Mouse (Mus musculus): Measurements from ENCODE around the gene Trim56. TPM values are rescaled to one million over a fixed set of nuclear protein-coding genes. Genes with fewer than 3 reads are reported as not detected.
"Not testable (repeated sequence)": the region's sequence is repeated elsewhere in the genome, so short reads cannot be mapped to it uniquely, and the experiment has no call there.

Trim56 gene
- 3.2 and 4.8 TPM in 2 replicates for polyA plus RNA-seq (2014; fragmentation: Nextera tagmentation; extraction: Ambion mirVana)

DNA sequence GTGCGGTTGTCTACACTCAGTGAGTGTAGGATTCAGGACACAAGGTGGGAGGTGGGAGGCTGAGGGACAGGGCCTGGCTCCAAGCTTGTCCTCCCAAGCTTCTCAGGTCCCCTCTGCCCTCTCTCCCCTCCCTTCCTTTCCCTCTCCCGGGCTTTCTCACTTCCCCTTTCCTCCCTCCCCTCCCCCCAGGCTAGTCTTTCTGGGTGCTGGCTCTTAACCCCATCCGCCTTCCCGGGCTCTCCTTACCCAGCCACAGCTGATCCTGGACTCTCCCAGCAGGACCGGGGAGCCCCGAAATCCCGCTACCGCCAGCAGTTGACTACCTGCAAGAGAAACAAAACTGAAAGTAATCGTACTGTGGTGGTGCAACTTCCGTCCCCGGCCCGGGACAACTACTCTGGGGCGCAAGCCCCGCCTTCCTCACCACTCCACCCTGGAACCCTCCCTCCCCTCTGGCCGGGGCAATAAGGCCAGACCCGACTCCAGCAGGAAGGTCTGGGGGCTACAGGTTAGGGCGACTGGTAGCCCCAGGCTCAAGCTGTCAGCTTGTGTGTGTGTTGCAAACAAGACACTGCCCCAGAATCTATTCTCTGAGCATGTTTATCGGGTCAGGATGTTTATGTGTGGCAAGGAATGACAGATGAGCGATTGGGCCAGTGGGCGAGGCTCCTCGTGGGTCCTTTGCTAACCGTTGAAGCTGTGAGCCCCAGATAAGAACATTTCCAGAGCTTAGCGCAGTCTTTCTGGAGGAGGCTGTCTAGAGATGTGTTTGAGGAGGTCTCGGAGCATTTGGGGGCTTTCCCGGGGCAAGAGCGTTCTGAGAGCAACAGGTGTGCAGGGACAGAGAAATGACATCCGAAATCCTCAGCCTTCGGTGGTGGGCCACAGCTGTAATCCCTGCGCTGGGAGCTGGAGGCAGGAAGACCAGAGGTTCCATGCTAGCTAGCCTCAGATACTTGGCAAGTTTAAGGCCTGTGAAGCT lies at the start of gene Trim56:
Gene Trim56, minus strand, starts transcription at position 344 of the 982 bp plus-strand sequence.
- H3K36me3 ChIP-seq (ENCODE audit: control insufficient read depth, insufficient read depth, low read length): no peaks in the 10 kb centered on the region
- peak within 1 kb of the TSS; percentile 58 for H3K9ac ChIP-seq (ENCODE audit: low read length)
- DNase-seq (ENCODE audit: low spot score): peak; percentile 38
- H3K4me3 ChIP-seq (ENCODE audit: low read depth, low read length): peak within 1 kb of the TSS; percentile 39
- H3K27me3 ChIP-seq (replicated peaks; ENCODE audit: control insufficient read depth, insufficient read depth, low read length): no peaks in the 10 kb centered on the region
- H3K4me1 ChIP-seq (ENCODE audit: control insufficient read depth, insufficient read depth, low read length): peaks cover 6% of the 10 kb centered on the region; the same call in 1 of the 2 replicates
- no peak within 1 kb of the TSS for H3K27ac ChIP-seq (ENCODE audit: low read depth, low read length)
- ATAC-seq: no peak
- H3K9me3 ChIP-seq (replicated peaks; ENCODE audit: control insufficient read depth, low read length): no peaks in the 10 kb centered on the region
- 12% methylated on average over 29 of the region's 29 CpGs for WGBS
- peak within 1 kb of the TSS; percentile 60 for H3K4me2 ChIP-seq (ENCODE audit: low read length)

DNA sequence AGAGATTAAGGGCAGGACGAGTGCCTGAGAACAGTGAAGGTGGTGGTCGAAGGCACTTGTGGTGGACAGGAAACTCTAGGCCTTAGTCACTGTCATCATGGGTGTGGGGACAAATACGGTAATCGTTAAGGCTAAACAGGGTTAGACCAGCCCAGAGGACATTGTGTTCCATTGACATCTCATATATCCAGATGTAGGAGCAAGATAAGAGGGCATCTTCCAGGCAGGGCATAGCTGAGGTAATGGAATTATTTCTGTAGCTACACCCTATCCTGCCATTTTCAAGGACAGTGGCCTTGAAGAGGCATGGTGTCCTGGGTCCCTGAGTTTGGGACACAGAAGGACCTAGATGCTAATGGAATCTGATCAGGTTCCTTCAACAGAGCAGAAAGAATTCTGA lies 45.8 kb upstream of the Trim56 start:
- no peak overlapping the region for H3K9ac ChIP-seq (ENCODE audit: low read length)
- H3K4me1 ChIP-seq (ENCODE audit: control insufficient read depth, insufficient read depth, low read length): no peaks in the 10 kb centered on the region
- no peaks in the 10 kb centered on the region for H3K36me3 ChIP-seq (ENCODE audit: control insufficient read depth, insufficient read depth, low read length)
- no peak overlapping the region for H3K4me2 ChIP-seq (ENCODE audit: low read length)
- H3K4me3 ChIP-seq (ENCODE audit: low read depth, low read length): no peak overlapping the region
- DNase-seq (ENCODE audit: low spot score) (no peak), ATAC-seq (no peak)
- H3K27ac ChIP-seq (ENCODE audit: low read depth, low read length): no peak overlapping the region
- no peaks in the 10 kb centered on the region; the same call in 1 of the 2 replicates for H3K9me3 ChIP-seq (replicated peaks; ENCODE audit: control insufficient read depth, low read length)
- WGBS: 71% methylated on average over 4 of the region's 4 CpGs
- H3K27me3 ChIP-seq (replicated peaks; ENCODE audit: control insufficient read depth, insufficient read depth, low read length): no peaks in the 10 kb centered on the region

DNA sequence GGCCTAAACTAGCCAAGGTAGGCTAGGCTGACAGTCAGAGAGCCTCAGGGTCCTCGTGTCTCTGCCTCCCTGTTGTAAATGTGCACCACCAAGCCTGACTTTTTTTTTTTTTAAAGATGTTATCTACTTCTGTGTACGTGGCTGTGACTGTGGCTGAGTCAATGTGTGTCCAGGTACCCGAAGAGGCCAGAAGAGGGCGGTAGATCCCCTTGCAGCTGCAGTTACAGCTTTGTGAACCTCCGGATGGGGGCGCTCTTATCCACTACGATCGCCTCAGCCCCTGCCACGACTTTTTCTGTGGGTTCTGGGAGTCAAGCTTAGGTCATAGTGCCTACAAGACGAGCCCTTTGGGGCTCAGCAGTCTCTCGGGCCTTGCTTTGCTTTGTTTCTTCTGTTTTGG lies 43.5 kb upstream of the Trim56 start:
- H3K27ac ChIP-seq (ENCODE audit: low read depth, low read length): no peak overlapping the region
- H3K4me3 ChIP-seq (ENCODE audit: low read depth, low read length): no peak overlapping the region
- H3K9me3 ChIP-seq (replicated peaks; ENCODE audit: control insufficient read depth, low read length): no peaks in the 10 kb centered on the region; the same call in 1 of the 2 replicates
- 34% methylated on average over 11 of the region's 11 CpGs for WGBS
- ATAC-seq: no peak
- peak; percentile 1 for DNase-seq (ENCODE audit: low spot score)
- no peaks in the 10 kb centered on the region for H3K4me1 ChIP-seq (ENCODE audit: control insufficient read depth, insufficient read depth, low read length)
- H3K27me3 ChIP-seq (replicated peaks; ENCODE audit: control insufficient read depth, insufficient read depth, low read length): no peaks in the 10 kb centered on the region
- no peak overlapping the region for H3K4me2 ChIP-seq (ENCODE audit: low read length)
- no peaks in the 10 kb centered on the region for H3K36me3 ChIP-seq (ENCODE audit: control insufficient read depth, insufficient read depth, low read length)
- H3K9ac ChIP-seq (ENCODE audit: low read length): no peak overlapping the region

- 92% methylated on average over 5 of the region's 5 CpGs for WGBS
- H3K4me1 ChIP-seq (ENCODE audit: control insufficient read depth, insufficient read depth, low read length): no peaks in the 10 kb centered on the region
- H3K27ac ChIP-seq (ENCODE audit: low read depth, low read length): no peak overlapping the region
- ATAC-seq (no peak), DNase-seq (ENCODE audit: low spot score) (no peak)
- no peak overlapping the region for H3K4me2 ChIP-seq (ENCODE audit: low read length)
- peaks cover 8% of the 10 kb centered on the region for H3K9me3 ChIP-seq (replicated peaks; ENCODE audit: control insufficient read depth, low read length)
- H3K36me3 ChIP-seq (ENCODE audit: control insufficient read depth, insufficient read depth, low read length): no peaks in the 10 kb centered on the region
- H3K9ac ChIP-seq (ENCODE audit: low read length): no peak overlapping the region
- H3K27me3 ChIP-seq (replicated peaks; ENCODE audit: control insufficient read depth, insufficient read depth, low read length): no peaks in the 10 kb centered on the region
- no peak overlapping the region for H3K4me3 ChIP-seq (ENCODE audit: low read depth, low read length)
Observed at GRCm38 (mm10) chr5:137153289-137153688, 37.3 kb upstream of the Trim56 start.

- H3K27ac ChIP-seq (ENCODE audit: low read depth, low read length): no peak overlapping the region
- no peak overlapping the region for H3K4me2 ChIP-seq (ENCODE audit: low read length)
- no peak for ATAC-seq
- no peaks in the 10 kb centered on the region for H3K27me3 ChIP-seq (replicated peaks; ENCODE audit: control insufficient read depth, insufficient read depth, low read length)
- DNase-seq (ENCODE audit: low spot score): peak; percentile 2
- 77% methylated on average over 2 of the region's 2 CpGs for WGBS
- H3K9ac ChIP-seq (ENCODE audit: low read length): no peak overlapping the region
- no peaks in the 10 kb centered on the region for H3K36me3 ChIP-seq (ENCODE audit: control insufficient read depth, insufficient read depth, low read length)
- H3K9me3 ChIP-seq (replicated peaks; ENCODE audit: control insufficient read depth, low read length): peaks cover 8% of the 10 kb centered on the region
- no peaks in the 10 kb centered on the region for H3K4me1 ChIP-seq (ENCODE audit: control insufficient read depth, insufficient read depth, low read length)
- H3K4me3 ChIP-seq (ENCODE audit: low read depth, low read length): no peak overlapping the region
Observed at GRCm38 (mm10) chr5:137152623-137153022, 36.6 kb upstream of the Trim56 start.

- ATAC-seq; H3K27ac ChIP-seq (ENCODE audit: low read depth, low read length); H3K4me2 ChIP-seq (ENCODE audit: low read length); H3K36me3 ChIP-seq (ENCODE audit: control insufficient read depth, insufficient read depth, low read length); H3K4me3 ChIP-seq (ENCODE audit: low read depth, low read length); H3K4me1 ChIP-seq (ENCODE audit: control insufficient read depth, insufficient read depth, low read length); H3K9me3 ChIP-seq (replicated peaks; ENCODE audit: control insufficient read depth, low read length); H3K27me3 ChIP-seq (replicated peaks; ENCODE audit: control insufficient read depth, insufficient read depth, low read length); H3K9ac ChIP-seq (ENCODE audit: low read length); DNase-seq (ENCODE audit: low spot score): not testable (repeated sequence)
Observed at GRCm38 (mm10) chr5:137149272-137149882, 33.4 kb upstream of the Trim56 start, which contains the start of gene Muc3. Muc3 (minus strand) TSS chr5:137149322.

- Histone ChIP-seq H3K36me3 (ENCODE audit: control insufficient read depth, insufficient read depth, low read length) (no peaks in the 10 kb centered on the region), H3K4me2 (ENCODE audit: low read length) (no peak overlapping the region), H3K27ac (ENCODE audit: low read depth, low read length) (no peak overlapping the region), H3K27me3 (replicated peaks; ENCODE audit: control insufficient read depth, insufficient read depth, low read length) (no peaks in the 10 kb centered on the region), H3K9me3 (replicated peaks; ENCODE audit: control insufficient read depth, low read length) (no peaks in the 10 kb centered on the region), H3K9ac (ENCODE audit: low read length) (no peak overlapping the region), H3K4me3 (ENCODE audit: low read depth, low read length) (no peak overlapping the region), H3K4me1 (ENCODE audit: control insufficient read depth, insufficient read depth, low read length) (no peaks in the 10 kb centered on the region)
- ATAC-seq (no peak), DNase-seq (ENCODE audit: low spot score) (no peak)
- WGBS: 59% methylated on average over 3 of the region's 3 CpGs
Observed at GRCm38 (mm10) chr5:137140836-137141235, 24.8 kb upstream of the Trim56 start.

- Histone ChIP-seq H3K9ac (ENCODE audit: low read length) (no peak overlapping the region), H3K27ac (ENCODE audit: low read depth, low read length) (no peak overlapping the region), H3K27me3 (replicated peaks; ENCODE audit: control insufficient read depth, insufficient read depth, low read length) (no peaks in the 10 kb centered on the region), H3K9me3 (replicated peaks; ENCODE audit: control insufficient read depth, low read length) (no peaks in the 10 kb centered on the region), H3K4me2 (ENCODE audit: low read length) (no peak overlapping the region), H3K36me3 (ENCODE audit: control insufficient read depth, insufficient read depth, low read length) (no peaks in the 10 kb centered on the region), H3K4me3 (ENCODE audit: low read depth, low read length) (no peak overlapping the region), H3K4me1 (ENCODE audit: control insufficient read depth, insufficient read depth, low read length) (no peaks in the 10 kb centered on the region)
- 89% methylated on average over 10 of the region's 10 CpGs for WGBS
- DNase-seq (ENCODE audit: low spot score) (no peak), ATAC-seq (no peak)
Observed at GRCm38 (mm10) chr5:137138977-137139376, 23.0 kb upstream of the Trim56 start.

DNA sequence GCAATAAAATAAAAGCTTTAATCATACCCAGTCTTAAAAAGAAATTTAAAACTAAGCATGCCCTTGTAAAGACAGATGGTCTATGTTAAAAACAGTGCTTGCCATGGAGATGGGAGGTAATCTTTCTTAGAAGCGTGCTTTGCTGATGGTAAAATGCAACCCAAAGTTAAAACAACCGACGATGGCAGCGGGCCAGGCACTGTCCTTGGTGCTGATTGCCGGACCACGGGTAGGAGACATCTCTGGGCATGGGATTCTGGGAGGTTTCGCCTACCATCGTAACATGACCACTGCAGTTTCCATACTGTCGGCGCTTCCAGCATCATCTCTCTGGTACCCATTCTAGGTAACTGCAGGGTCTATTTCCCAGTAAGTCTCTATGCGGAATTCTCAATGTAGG lies 18.9 kb upstream of the Trim56 start:
- ATAC-seq (no peak), DNase-seq (ENCODE audit: low spot score) (no peak)
- no peak overlapping the region for H3K9ac ChIP-seq (ENCODE audit: low read length)
- H3K27me3 ChIP-seq (replicated peaks; ENCODE audit: control insufficient read depth, insufficient read depth, low read length): no peaks in the 10 kb centered on the region
- no peaks in the 10 kb centered on the region for H3K9me3 ChIP-seq (replicated peaks; ENCODE audit: control insufficient read depth, low read length)
- 42% methylated on average over 11 of the region's 11 CpGs for WGBS
- no peaks in the 10 kb centered on the region for H3K4me1 ChIP-seq (ENCODE audit: control insufficient read depth, insufficient read depth, low read length)
- no peak overlapping the region for H3K27ac ChIP-seq (ENCODE audit: low read depth, low read length)
- H3K4me3 ChIP-seq (ENCODE audit: low read depth, low read length): no peak overlapping the region
- no peaks in the 10 kb centered on the region for H3K36me3 ChIP-seq (ENCODE audit: control insufficient read depth, insufficient read depth, low read length)
- H3K4me2 ChIP-seq (ENCODE audit: low read length): no peak overlapping the region

Measured in forebrain, embryonic 14.5 days (tissue).